Mouse (Mus musculus) gastrocnemius, postnatal 25 days (tissue): ENCODE results near the gene Mapk8ip2. TPM values are rescaled to one million over a fixed set of nuclear protein-coding genes. Genes with fewer than 3 reads are reported as not detected.

ENCODE experiments used
- DNase-seq: peaks from one replicate; pipeline ENCODE4 v3.0.0; 2022
- total RNA-seq, 2 experiments: library from RNA; stranded (reverse); gene quantifications; 1 replicate in 1 of 2; 2 replicates in 1 of 2; pipeline ENCODE4 v1.2.3; 2021

Gene Mapk8ip2
- total RNA-seq, 2 experiments from 2014 or later = 0.29 to 0.31 TPM

DNA sequence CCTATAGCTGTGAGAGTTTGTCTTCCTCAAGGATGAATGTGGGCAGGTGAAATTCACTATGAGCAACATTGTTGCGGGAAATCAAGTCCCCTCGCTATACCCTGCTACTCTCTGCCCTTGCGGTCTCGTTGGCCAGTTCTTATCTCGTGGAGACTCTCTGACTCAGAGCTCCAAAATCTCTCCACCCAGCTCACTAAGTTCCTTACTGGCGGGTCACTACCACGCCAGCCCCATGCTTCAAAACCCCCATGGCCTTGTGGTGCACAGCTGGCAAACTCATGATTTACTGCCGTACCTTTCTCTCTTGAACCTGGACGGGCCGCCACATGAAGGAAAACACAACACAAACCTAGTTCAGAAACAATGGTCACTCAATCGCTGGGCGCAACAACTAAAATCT is 34.5 kb downstream of the Mapk8ip2 start:
- DNase-seq = no peak

DNA sequence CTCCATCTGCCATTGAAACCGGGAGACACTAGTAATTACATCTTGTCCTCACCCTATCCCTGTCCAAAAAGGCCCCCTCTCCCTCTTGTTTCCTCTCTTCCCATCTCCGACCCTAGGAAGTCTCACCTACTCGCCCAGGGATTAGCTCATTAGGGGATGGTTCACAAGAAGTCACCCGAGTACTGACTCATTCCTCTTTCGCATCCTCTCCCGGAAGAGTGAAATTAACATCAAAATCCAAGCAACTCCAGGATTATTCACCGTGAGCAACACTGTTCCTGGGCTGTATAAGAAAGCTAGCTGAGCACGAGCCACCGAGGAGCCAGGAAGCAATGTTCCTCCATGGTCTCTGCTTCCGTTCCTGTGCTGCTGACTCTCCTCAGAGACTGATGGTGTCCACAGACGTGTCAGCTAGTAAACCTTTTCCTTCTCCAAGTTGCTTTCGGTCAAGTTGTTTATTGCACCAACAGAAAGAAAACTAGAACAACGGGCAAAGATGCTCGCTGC is 35.0 kb downstream of the Mapk8ip2 start:
- no peak for DNase-seq

DNA sequence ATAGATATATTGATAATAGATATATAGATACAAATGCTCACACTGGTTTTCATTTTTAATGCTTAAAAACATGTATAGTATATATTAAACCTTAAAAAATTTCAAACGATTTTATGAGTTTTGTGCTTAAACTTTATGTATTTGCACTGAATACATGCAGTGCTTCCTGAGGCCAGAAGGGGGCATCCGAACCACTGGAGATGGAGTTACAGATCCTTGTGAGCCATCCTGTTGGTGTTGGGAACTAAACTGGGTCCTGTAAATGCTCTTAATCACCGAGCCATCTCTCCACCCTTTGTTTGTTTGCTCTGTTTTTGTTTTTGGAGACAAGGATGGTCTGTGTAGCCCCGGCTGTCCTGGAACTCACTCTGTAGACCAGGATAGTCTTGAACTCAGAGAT is 41.3 kb downstream of the Mapk8ip2 start:
- DNase-seq = no peak

DNA sequence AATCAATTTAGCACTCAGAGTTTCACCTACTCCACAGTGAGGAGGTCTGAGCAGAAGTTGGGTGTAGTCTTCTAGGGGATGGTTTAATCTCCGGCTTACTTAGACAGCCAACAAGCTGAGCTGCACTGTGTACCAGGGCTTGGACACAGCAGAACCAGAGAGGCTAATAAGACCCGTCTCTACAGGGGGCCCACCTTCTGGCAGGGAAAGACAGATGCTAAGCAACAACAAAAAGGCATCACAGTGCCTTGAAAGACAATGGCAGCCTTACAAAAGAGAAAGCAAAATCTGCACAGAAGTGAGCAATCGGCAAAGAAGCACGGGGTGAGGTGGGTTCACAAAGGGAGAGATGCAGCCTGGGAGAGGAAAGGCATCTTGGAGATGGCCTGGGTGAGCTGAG is 42.4 kb downstream of the Mapk8ip2 start:
- no peak for DNase-seq

DNA sequence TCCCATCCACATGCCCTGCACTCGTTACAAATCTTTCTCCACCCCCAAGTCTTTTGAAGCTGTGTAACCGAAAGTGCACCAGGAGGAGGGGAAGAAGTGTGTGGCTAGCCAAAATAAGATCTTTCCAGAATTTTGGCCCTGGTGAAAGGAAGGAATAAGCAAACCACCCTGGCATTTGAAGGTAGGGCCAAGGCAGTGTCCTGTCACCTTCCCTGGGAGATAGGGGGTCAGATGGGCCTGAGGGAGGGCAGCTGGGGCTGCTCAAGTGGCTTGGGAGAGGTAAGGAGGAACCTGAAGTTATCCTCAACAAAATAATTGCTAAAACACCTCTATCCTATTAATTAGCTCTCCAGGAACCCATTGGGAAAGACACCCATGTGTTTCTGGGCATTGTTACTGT is 43.1 kb downstream of the Mapk8ip2 start:
- no peak for DNase-seq

DNA sequence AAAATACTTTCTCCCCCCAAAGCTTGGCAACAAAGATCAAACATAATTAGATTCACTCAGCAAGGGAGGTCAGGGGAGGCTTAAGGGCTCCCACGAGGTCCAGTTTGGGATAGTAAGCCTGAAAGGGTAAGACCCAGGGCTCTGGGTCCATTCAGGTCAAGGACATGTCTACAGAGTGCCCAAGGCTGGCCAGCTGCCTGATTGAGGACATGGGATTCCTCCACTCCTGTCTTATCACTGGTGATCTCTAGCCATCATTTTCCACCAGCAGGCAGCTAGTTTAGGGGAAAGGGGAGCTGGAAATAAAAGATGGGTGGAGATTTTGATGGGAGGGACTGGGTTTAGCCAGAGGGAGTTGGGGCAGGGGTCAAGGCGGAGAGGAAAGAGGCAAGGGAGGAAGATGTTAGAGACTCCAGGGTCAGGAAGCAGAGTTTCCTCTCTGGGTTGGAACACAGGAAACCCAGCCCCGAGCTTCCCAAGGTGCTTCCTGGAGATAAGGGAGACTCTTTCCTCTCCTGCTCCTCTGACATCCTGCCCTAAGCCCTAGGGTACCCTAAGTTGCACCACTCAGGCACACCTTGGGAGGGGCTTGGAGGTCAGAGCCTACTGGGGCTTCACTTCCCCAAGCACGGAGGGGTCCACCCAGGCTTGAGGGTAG is 43.8 kb downstream of the Mapk8ip2 start:
- DNase-seq = peak; percentile 67

DNA sequence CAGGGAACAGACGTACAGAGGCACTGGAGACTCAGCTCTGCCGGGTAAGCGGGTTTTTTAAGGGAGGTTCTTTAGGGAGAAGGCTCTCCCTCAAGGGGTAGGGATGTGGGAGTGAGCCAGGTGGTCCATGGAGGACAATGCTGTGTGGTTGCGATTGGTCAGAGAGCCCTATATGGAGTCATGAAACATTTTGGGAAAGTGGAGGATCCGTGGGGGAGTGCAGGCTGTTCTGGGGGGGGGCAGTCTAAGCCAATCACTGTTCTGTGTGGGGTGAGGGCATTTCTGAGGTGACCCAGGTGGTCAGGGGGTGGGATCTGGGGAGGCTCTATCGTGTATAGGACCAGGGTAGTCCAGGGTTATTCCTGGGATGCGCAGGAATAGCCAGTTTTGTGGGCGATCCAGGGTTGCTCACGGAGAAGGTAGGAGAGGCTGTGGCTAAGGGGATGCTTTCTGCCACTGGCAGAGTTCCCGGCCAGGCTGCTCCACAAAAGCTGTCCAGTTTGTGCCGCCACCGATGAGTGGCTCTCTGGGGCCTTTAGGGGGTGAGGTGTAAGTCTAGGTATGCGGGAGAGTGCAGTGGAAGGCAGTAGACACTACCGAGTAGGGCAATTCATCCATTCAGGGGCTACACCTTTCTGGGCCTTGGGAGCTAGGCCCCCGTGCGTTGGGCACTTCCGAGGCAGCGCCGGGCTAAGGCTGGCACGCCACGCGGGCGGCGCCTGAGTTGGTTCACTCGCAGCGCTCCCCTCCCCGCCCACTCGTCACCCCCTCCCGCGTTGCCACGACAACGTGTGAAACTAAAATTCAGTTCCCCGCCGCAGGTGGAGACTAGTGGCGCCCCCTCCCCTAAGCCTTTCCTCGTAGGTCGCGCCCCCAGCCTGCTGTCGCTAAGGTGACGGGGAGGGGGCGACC is 44.6 kb downstream of the Mapk8ip2 start:
- DNase-seq = peak; percentile 37

DNA sequence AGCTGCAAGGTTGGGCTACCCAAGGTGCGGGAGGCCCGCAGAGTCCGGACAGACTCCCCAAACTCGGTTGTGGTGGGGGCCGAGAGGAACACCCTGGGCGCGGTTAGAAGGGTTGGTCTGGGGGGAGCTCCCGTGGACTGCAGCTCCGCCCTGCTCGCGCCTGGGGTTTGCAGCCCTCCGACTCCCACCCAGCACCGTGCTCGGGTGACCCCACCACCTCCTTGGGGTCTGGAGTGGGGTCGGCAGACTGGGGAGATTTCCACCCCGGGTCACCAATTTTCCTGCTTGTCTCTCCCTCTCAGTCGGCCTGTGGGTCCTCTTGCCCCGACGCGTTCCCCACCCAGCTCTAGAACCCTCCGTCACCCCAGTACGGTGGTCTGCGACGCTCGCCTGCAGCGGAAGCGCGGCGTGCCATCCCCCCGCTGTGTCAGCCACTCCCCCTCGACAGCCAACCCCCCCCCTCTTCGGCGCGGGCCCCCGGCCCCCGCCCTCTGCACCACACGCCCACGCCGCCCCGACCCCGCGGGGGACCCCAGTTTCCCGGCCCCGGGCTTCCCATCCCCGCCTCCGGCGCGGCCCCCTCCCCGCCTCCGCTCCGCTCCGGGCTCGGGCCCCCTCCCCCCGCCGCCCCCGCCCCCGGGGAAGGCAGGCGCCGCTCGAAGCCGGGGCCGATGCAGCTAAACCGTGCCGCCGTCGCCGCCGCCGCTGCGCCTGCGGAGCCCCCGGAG is 45.4 kb downstream of the Mapk8ip2 start, which contains the start of gene Shank3:
Gene Shank3 (plus strand): TSS at position 663 of the 728 bp plus-strand sequence.
- DNase-seq = no peak

DNA sequence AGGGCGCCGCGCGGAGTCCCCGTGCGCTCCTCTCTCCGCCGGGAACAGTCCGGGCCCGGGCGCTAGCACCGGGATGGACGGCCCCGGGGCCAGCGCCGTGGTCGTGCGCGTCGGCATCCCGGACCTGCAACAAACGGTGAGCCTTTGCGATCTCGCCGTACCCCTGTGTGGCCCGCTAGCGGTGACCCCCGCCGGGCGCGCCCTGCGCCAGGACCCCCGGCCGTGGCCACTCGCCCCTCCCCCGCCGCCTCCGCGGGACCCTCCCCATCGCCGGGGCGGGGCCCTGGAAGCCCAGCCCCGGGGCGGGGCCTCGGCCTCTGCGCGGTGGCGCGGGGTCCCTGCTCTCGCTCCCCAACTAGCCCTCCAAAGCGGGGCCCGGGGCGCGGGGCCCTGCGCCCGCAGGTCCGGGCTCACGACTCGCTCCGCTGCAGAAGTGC is 46.1 kb downstream of the Mapk8ip2 start:
- peak; percentile 54 for DNase-seq

DNA sequence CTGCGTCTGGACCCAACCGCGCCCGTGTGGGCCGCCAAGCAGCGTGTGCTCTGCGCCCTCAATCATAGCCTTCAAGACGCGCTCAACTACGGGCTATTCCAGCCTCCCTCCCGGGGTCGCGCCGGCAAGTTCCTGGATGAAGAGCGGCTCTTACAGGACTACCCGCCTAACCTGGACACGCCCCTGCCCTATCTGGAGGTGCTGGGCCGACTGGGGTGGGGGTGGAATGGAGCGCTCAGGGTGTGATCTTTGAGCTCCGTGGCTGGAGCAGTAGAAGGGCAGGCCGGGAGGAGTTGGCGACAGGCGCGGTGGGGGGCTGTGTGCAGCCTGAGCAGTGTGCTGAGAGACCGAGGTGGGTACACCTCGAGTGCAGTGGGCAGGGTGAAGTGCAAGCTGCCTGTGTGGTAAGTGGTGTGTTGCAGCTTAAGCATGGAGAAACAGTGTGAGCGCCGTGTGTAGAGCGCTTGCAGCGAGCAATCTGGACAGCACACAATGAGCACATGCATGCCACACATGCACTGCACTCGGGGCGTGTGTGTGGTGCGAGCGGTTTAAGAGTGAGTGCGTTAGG is 46.6 kb downstream of the Mapk8ip2 start:
- no peak for DNase-seq

DNA sequence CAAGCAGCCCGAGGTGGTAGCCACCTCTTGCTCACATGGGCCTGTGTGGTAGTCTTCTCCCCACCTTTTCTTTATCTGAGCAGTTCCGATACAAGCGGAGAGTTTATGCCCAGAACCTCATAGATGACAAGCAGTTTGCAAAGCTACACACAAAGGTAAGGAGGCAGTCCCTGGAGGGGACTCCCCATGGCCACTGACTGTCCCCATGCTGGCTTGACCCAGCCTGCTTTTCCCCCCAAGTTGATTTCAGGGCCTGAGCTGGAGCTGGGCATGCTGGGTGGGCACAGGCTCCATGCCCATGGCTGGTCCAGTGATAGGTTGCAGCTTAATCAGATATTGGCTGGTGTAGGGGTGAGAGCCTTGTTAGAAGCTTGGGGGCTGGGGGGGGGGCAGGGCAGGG is 47.6 kb downstream of the Mapk8ip2 start:
- DNase-seq = no peak

DNA sequence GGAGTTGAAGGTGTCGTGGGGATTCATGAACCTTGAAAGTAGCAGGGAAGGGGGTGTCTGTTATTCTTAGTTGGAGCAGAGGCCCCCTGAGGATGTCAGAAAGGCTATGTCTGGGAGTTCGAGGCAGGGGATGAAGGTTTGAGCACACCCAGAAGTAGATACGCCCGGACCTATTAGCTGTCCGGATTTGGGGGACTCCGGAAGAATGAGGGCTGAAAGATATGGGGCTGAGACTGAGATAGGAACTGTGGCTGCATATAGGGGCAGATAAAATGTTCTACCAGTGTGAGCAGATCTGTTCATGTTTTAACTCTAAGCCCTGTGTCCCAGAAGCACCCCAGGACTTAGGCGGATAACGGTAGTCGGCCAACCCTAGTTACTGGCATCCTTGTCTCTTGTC is 51.1 kb downstream of the Mapk8ip2 start:
- no peak for DNase-seq

DNA sequence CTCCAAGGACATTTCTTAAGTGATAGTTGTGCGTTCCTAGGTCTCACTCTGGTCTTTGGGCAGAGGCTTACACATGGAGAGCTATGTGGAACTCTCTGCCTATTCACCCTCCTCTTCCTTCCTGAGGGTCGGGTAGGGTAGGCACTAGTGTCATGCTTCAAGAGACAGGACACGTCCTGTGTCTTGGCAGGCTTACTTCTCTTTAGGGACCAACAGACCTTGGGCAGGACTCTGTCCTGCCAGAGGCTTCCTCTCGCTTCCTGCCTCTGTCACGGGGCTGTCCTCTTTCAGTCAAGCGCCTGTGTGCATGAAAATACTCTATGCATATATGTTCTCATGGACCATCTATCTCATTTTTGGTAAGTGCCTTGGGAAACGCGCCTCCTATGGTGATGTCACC is 54.0 kb downstream of the Mapk8ip2 start:
- DNase-seq = no peak

DNA sequence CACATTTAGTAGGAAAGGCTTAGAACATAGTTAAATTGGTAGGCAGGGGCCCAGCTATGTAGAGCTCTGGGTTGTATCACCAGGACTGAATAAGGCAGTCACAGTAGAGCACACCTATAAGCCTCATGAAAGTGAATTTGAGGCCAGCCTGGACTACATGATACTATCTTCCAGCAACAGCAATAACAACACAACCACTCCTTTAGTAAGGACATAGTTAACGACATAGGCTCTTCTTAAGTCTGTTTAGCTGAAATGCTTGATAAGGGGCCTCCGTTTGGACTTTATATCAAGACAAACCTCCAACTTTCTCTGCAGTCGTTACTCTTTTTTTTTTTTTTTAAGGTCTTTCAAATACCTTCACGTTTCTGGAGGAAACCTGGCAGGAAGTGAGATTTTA is 59.0 kb downstream of the Mapk8ip2 start:
- no peak for DNase-seq

Other genes with a start within 250 kb of the Mapk8ip2 start
- 10 to 100 TPM; 71.1 to 72.5 TPM for gene Ppp6r2, start 242.4 kb upstream of the Mapk8ip2 start, total RNA-seq
- gene Sbf1, start 138.6 kb upstream of the Mapk8ip2 start, total RNA-seq = 10 to 100 TPM; 48.1 to 61.0 TPM
- gene Adm2, start 131.2 kb upstream of the Mapk8ip2 start, total RNA-seq = not detected
- gene Miox, start 119.5 kb upstream of the Mapk8ip2 start, total RNA-seq = not detected
- gene Lmf2, start 98.3 kb upstream of the Mapk8ip2 start, total RNA-seq = 10 to 100 TPM in 1 of 2 experiments, 1 to 10 TPM in 1; 9.9 to 13.6 TPM
- gene Ncaph2, start 98.2 kb upstream of the Mapk8ip2 start, total RNA-seq = 10 to 100 TPM; 35.1 to 37.0 TPM
- gene Sco2, start 80.1 kb upstream of the Mapk8ip2 start, total RNA-seq = 10 to 100 TPM; 14.7 to 21.8 TPM
- gene Tymp, start 76.9 kb upstream of the Mapk8ip2 start, total RNA-seq = under 1 TPM; 0.29 to 0.49 TPM
- gene Odf3b, start 74.6 kb upstream of the Mapk8ip2 start, total RNA-seq = under 1 TPM in 1 of 2 experiments, not detected in 1; 0.32 TPM
- not detected for gene Klhdc7b, start 69.0 kb upstream of the Mapk8ip2 start, total RNA-seq
- not detected for gene Syce3, start 43.4 kb upstream of the Mapk8ip2 start, total RNA-seq
- gene Cpt1b, start 28.1 kb upstream of the Mapk8ip2 start, total RNA-seq = 100 to 1,000 TPM; 227 to 251 TPM
- gene C730034F03Rik, start 24.3 kb upstream of the Mapk8ip2 start, total RNA-seq = under 1 TPM; 0.27 to 0.49 TPM
- not detected for gene Gm44502, start 24.2 kb upstream of the Mapk8ip2 start, total RNA-seq
- gene Chkb, start 24.0 kb upstream of the Mapk8ip2 start, total RNA-seq = 10 to 100 TPM; 21.4 to 24.2 TPM
- 1 to 10 TPM; 4.2 to 4.9 TPM for gene Arsa, start 23.5 kb downstream of the Mapk8ip2 start, total RNA-seq
- 10 to 100 TPM; 12.8 to 17.5 TPM for gene Shank3, start 45.7 kb downstream of the Mapk8ip2 start, total RNA-seq
- under 1 TPM; 0.27 to 0.36 TPM for gene Acr, start 114.4 kb downstream of the Mapk8ip2 start, total RNA-seq
- gene Rabl2, start 138.0 kb downstream of the Mapk8ip2 start, total RNA-seq = 1 to 10 TPM; 1.8 to 1.9 TPM